Mouse (Mus musculus) lung, embryonic 14.5 days (tissue): ENCODE results near the gene Dvl2. TPM values are rescaled to one million over a fixed set of nuclear protein-coding genes. Genes with fewer than 3 reads are reported as not detected.

Source experiments
- ATAC-seq: fragments of 200-750 bp; cut with Nextera tagmentation; 2 replicates; pipeline ENCODE4 v1.8.0; 2017; ENCODE audit warnings: mild to moderate bottlenecking, moderate TSS enrichment, moderate library complexity; ENCODE audit not compliant: insufficient read depth
- DNase-seq: peaks from one replicate; pipeline ENCODE4 v3.0.0-alpha.2; 2015
- H3K27ac ChIP-seq: fragments of 300-500 bp; sonication (generic); 2 replicates; pipeline ENCODE4 v1.5.1; 2014; ENCODE audit warnings: low read depth, mild to moderate bottlenecking, moderate library complexity
- H3K27me3 ChIP-seq: fragments of 300-500 bp; sonication (generic); 2 replicates; pipeline ENCODE4 v1.6.1; 2014; ENCODE audit warnings: low read length, control low read depth; ENCODE audit not compliant: insufficient read depth
- H3K36me3 ChIP-seq: fragments of 300-500 bp; sonication (generic); 2 replicates; pipeline ENCODE4 v1.6.1; 2014; ENCODE audit warnings: control low read depth; ENCODE audit not compliant: insufficient read depth
- H3K4me1 ChIP-seq: fragments of 300-500 bp; sonication (generic); 2 replicates; pipeline ENCODE4 v1.6.1; 2014; ENCODE audit warnings: antibody characterized with exemption, control low read depth; ENCODE audit not compliant: insufficient read depth
- H3K4me2 ChIP-seq: fragments of 300-500 bp; sonication (generic); 2 replicates; pipeline ENCODE4 v1.6.1; 2014; ENCODE audit warnings: mild to moderate bottlenecking
- H3K4me3 ChIP-seq: fragments of 300-500 bp; sonication (generic); 2 replicates; pipeline ENCODE4 v1.5.1; 2014; ENCODE audit warnings: low read depth, low read length
- H3K9ac ChIP-seq: fragments of 300-500 bp; sonication (generic); 2 replicates; pipeline ENCODE4 v1.6.1; 2014
- H3K9me3 ChIP-seq: fragments of 300-500 bp; sonication (generic); 2 replicates; pipeline ENCODE4 v1.6.1; 2016; ENCODE audit warnings: low read depth, low read length, control low read depth
- CTCF ChIP-seq: IDR thresholded peaks from 2 replicates; pipeline ENCODE4 v1.5.1; 2016; ENCODE audit warnings: antibody characterized with exemption, low read depth
- WGBS: fragments of 180-500 bp; shearing (Covaris S2); extraction: QIAGEN DNeasy Blood & Tissue Kit; methylation state at CpG from one replicate; pipeline ENCODE4 v1.1.7; 2014; 5-methylcytosine and 5-hydroxymethylcytosine counted together
- polyA plus RNA-seq: library from polyadenylated mRNA; unstranded; fragments of >200 nt; fragmentation: Nextera tagmentation; extraction: Ambion mirVana; gene quantifications from 2 replicates; pipeline ENCODE4 v1.2.1, GENCODE M21; 2014

The Dvl2 gene
- polyA plus RNA-seq, 1 experiment from 2014 or later, result 40.8 TPM

DNA sequence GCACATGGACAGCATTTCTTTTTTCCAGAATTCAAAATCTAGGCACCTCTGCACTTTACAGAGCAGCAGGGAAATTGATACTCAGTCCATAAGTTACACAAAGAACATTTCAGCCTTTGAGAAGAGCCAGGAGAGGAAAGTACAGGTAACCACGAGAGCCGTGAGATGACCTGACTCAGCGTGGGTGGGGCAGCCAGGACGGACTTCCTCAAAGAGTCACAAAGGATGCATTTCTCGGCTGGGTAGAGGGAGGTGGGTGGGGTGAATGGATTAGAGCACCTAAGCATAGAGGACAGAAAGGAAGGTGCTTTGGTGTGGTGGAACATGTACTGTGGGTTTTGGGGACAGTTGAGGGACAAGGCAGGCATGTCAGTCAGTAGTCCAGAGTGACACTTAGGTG, 38.6 kb upstream of the Dvl2 start:
- ATAC-seq, result no peak
- Histone ChIP-seq H3K4me2 (no peak overlapping the region), H3K36me3 (no peaks in the 10 kb centered on the region), H3K4me1 (no peaks in the 10 kb centered on the region), H3K9me3 (no peaks in the 10 kb centered on the region), H3K27ac (no peak overlapping the region), H3K9ac (no peak overlapping the region), H3K4me3 (no peak overlapping the region), H3K27me3 (peaks cover 30% of the 10 kb centered on the region)
- TF ChIP-seq CTCF, result no peak
- DNase-seq, result no peak
- WGBS, result 45% methylated on average over 5 of the region's 5 CpGs

DNA sequence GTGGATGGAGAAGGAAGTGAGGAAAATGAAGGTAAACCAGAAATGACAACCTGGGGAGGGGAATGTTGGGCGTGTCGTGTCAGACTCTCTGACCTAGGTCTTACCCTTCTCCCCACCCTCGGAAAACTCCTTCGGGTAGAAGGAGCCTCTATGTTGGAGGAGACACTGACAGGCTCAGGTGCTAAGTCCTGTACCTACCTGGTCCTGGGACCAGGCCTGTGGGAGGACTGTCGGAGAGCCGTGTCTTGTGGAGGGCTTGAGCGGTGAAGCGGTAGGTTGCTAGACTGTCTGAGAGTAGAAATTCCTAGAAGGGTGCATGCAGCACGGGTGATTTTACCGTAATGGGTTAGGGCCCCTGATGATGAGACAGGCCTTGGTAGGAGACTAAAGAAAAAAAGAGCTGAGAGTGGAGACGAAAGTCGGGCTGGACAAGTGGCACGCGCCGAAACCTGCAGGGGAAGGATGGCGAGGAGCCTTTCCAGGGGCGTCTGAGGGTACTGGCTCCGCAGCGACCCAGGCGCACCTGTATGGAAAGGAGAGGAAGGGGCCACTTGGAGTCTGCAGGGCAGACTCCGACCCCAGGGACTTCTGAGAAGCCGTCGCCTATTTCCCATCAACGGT, 35.6 kb upstream of the Dvl2 start, which contains the start of gene Cldn7:
Gene Cldn7, plus strand, starts transcription at position 130 of the 621 bp plus-strand sequence.
- Histone ChIP-seq H3K9ac (peak within 1 kb of the TSS; percentile 61), H3K4me2 (peak within 1 kb of the TSS; percentile 70), H3K4me1 (no peaks in the 10 kb centered on the region), H3K4me3 (peak within 1 kb of the TSS; percentile 48), H3K27ac (peak within 1 kb of the TSS; percentile 88), H3K27me3 (peaks cover 39% of the 10 kb centered on the region), H3K36me3 (peaks cover 18% of the 10 kb centered on the region), H3K9me3 (no peaks in the 10 kb centered on the region)
- ATAC-seq (peak; percentile 19; the same call in 1 of the 2 replicates), DNase-seq (no peak)
- no peak for TF ChIP-seq CTCF
- WGBS, result 7% methylated on average over 24 of the region's 24 CpGs

DNA sequence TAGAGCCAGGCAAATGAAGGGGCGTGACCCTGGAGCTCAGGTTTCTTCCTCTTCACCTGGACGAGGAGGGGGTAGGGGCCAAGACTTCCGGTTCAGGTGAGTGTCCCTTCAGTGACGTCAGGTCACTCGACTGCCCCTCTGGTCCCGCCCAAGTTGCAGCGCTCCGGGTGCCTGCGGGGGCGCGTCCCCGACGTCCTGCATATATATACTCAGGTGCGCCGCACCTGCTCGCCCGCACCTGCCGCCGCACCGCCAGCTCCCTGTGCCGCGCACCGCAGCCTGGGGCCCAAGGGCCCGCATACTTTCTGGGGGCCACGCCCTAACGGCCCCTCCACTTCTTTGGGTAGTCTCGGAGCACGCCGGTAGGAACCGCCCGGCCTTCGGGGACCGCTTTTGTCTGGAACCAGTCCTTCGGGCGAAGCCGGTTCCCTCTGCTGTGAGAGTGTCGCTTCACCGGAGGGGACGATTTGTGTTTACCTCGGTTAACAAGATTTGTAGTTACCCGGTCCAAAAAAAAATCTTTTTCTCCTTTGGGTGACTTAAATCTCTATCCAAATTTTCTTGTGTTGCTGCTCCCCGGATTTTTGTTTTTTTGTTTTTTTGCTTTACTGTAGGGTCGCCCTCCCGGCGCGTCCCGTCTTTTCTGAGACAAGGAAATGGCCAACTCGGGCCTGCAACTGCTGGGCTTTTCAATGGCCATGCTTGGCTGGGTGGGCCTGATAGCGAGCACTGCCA, 35.0 kb upstream of the Dvl2 start:
- H3K36me3 ChIP-seq, result peaks cover 25% of the 10 kb centered on the region
- ATAC-seq (peak; percentile 45), DNase-seq (peak; percentile 83)
- whole genome bisulfite sequencing, result 2% methylated on average over 49 of the region's 49 CpGs
- peak overlapping the region; percentile 88 for H3K27ac ChIP-seq
- H3K9me3 ChIP-seq, result no peaks in the 10 kb centered on the region
- H3K27me3 ChIP-seq, result peaks cover 39% of the 10 kb centered on the region
- H3K4me1 ChIP-seq, result no peaks in the 10 kb centered on the region
- TF ChIP-seq CTCF, result no peak
- H3K4me2 ChIP-seq, result peak overlapping the region; percentile 70
- H3K9ac ChIP-seq, result peak overlapping the region; percentile 61
- peak overlapping the region; percentile 48 for H3K4me3 ChIP-seq

DNA sequence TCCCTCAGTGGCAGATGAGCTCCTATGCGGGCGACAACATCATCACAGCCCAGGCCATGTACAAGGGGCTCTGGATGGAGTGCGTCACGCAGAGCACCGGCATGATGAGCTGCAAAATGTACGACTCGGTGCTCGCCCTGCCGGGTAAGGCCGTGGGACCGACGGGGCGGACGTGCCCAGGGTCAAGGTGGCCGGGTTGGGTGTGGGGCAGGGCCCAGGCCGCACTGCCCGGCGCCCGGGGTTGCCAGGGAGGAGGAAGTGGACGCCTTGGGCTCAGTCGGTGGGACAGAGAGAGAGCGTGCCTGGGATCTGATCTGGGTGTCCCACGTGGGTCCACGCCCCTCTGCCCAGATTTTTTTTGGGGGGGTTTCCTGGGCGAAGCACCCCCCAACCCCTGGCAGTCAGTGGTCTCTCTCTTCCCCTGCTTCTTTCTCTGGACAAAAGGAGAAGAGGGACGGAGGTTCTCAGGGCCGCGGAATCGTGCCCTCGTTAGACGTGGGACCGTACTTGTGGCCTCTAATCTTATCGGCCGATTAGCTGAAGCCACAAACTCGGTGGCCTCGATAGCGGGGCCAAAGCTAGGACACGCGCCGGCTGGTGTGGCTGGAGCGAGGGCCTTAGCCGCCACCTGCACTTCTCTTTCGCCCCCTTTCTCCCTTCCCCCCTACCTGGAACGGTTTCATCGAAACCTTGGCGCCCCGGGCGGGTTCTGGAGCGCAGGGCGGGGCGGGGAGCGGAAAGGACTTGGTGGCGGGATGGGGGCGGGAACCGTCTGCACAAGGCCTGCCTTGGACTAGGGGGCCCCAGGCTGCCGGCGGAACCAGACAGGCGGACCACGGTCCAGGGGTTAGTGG, 34.2 kb upstream of the Dvl2 start:
- peak; percentile 78 for ATAC-seq
- Histone ChIP-seq H3K4me3 (peak overlapping the region; percentile 48), H3K4me1 (no peaks in the 10 kb centered on the region), H3K27ac (peak overlapping the region; percentile 88), H3K9ac (peak overlapping the region; percentile 61), H3K27me3 (peaks cover 39% of the 10 kb centered on the region), H3K9me3 (no peaks in the 10 kb centered on the region), H3K4me2 (peak overlapping the region; percentile 70), H3K36me3 (peaks cover 27% of the 10 kb centered on the region)
- TF ChIP-seq CTCF, result no peak
- DNase-seq, result peak; percentile 64
- WGBS, result 1% methylated on average over 58 of the region's 59 CpGs

DNA sequence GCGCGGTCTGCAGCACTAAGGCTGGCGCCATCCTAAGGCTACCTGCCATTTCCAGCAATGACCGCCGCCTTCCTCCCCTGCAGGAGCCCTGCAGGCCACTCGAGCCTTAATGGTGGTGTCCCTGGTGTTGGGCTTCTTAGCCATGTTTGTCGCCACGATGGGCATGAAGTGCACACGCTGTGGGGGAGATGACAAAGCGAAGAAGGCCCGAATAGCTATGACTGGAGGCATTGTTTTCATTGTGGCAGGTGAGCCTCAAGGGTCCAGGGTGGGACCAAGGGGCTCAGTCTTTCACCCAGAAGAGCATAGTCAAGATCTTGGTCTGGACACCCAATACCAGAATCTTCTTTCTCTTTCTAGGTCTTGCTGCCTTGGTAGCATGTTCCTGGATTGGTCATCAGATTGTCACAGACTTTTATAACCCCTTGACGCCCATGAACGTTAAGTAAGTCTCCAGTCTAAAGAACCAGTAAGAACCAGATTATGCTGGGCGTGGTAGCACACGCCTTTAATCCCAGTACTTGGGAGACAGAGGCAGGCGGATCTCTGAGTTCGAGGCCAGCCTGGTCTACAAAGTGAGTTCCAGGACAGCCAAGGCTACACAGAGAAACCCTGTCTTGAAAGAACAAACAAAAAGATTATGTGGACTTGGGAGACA, 33.4 kb upstream of the Dvl2 start:
- no peak for ATAC-seq
- Histone ChIP-seq H3K27me3 (peaks cover 39% of the 10 kb centered on the region), H3K27ac (peak overlapping the region; percentile 88), H3K4me2 (peak overlapping the region; percentile 70), H3K36me3 (peaks cover 32% of the 10 kb centered on the region), H3K9me3 (no peaks in the 10 kb centered on the region), H3K4me3 (peak overlapping the region; percentile 48), H3K9ac (peak overlapping the region; percentile 61), H3K4me1 (no peaks in the 10 kb centered on the region)
- 32% methylated on average over 17 of the region's 17 CpGs for WGBS
- no peak for DNase-seq
- TF ChIP-seq CTCF, result 0 out of 2 replicates have a peak, but pooled peaks have one; percentile 3

DNA sequence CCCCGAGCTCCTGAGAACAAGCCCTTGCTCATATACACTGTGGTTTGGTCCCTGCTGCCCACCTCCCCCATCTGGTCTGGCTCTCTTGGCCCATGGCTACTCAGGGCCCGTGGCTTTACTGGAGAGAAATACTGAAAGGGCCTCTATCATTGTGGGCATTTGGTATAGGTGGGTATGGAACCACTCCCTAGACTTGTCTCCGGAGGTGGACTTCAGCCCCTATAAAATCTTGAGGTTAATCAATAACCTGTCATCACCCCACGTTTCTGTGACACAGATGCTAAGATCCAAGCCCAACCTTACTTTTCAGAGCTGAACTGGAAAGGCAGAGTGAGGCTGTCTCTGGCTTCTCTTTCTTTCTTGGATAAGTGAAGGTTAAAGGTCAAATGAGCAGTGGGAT, 31.6 kb upstream of the Dvl2 start:
- TF ChIP-seq CTCF, result no peak
- H3K4me2 ChIP-seq, result no peak overlapping the region
- peaks cover 38% of the 10 kb centered on the region for H3K27me3 ChIP-seq
- H3K36me3 ChIP-seq, result peaks cover 51% of the 10 kb centered on the region
- ATAC-seq (no peak), DNase-seq (no peak)
- no peaks in the 10 kb centered on the region for H3K9me3 ChIP-seq
- no peak overlapping the region for H3K27ac ChIP-seq
- WGBS, result 72% methylated on average over 4 of the region's 4 CpGs
- no peaks in the 10 kb centered on the region for H3K4me1 ChIP-seq
- no peak overlapping the region for H3K4me3 ChIP-seq
- H3K9ac ChIP-seq, result no peak overlapping the region
